Mouse (Mus musculus) 3T3-L1 (cell line): ENCODE data around the gene Plekhg4.

Experiments used
- DNase-seq: peaks from one replicate; pipeline ENCODE4 v3.0.0-alpha.2; 2015; ENCODE audit warnings: low read depth, low spot score

Plekhg4 gene

DNA sequence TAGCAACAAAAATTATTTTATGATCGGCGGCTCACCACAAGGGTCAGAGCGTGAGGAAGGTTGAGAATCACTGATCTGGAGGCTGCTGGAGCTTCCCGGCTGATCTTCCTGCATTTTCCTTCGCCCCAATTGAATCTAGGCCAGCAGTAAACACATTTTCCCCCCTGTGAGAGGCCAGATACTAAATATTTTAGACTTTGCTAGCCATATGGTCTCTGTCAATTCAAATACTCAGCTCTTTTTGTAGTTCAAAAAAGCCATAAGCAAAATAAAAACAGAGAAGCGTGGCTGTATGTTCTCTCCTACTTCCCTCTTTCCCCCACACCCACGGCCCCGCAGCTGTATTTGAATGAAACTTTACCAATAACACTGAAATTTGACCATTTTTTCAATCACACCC, 30.4 kb downstream of the Plekhg4 start:
- DNase-seq = no peak

GRCm38 (mm10) chr8:105404496-105404895, 31.4 kb downstream of the Plekhg4 start:
- no peak for DNase-seq

GRCm38 (mm10) chr8:105406416-105406815, 33.3 kb downstream of the Plekhg4 start:
- DNase-seq = no peak

DNA sequence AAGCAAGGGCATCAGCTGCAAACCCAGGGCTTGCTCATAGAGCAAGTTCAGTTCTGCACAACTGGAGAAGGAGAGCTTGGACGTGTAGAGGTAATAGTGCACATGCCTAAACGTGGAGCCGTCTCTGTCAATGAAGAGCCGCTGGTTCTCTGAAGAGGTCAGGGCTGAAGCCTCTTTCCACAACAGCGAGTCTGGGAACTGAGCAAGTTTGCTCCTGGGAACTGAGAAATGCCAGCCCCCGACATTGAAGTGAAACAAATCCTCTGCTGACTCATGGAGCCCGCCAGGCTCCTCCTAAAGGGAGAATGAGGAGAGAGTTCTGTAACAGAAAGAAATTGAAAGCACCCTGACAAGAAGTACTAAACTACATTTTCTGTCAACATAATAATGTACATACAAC, 35.3 kb downstream of the Plekhg4 start:
- DNase-seq = peak; percentile 35

- no peak for DNase-seq
Measured at GRCm38 (mm10) chr8:105409947-105410346, 36.9 kb downstream of the Plekhg4 start.

DNA sequence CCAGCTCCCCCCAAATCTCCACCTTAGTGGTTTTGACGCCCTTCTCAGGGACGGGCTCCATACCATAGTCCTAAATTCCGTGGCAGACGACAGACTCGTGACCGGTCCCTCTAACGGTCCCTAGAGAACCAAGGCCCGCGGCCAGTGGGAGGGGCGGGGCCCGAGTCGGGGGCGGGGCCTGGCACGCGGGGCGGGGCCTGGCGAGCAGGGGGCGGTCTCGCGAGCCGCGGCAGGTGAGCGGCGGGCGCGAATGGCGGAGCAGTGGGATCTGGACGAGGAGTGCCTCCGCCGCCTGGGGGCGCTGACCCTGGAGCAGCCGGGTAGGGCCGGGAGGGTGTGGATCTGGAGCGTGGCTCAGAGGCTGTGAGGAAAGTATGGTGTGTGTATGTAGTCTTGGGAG, 40.3 kb downstream of the Plekhg4 start, which contains the start of the genes Kctd19 and Lrrc36:
Gene Kctd19, minus strand, starts transcription at position 112 of the 400 bp plus-strand sequence.
Gene Lrrc36, plus strand, starts transcription at position 181 of the 400 bp plus-strand sequence.
- no peak for DNase-seq

GRCm38 (mm10) chr8:105418992-105419391, 45.9 kb downstream of the Plekhg4 start:
- DNase-seq = peak; percentile 44

DNA sequence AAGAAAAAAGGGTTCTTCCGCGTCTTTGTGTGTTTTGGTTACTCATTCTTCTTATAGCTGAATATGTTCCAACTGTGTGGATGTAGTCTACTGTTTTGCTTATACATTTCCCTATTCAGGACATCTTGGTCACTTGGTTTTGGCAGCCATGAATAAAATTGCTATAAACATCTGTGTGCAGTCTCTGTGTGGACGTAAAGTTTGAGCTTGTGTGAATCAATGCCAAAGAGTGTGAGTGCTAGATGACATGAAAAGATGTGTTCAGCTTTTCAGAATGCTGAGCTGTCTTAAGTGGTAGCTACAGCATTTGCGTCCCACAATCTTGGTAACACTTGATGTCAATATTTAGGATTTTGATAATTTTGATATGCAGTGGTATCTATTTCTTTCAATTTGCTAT, 46.7 kb downstream of the Plekhg4 start:
- DNase-seq = no peak

DNA sequence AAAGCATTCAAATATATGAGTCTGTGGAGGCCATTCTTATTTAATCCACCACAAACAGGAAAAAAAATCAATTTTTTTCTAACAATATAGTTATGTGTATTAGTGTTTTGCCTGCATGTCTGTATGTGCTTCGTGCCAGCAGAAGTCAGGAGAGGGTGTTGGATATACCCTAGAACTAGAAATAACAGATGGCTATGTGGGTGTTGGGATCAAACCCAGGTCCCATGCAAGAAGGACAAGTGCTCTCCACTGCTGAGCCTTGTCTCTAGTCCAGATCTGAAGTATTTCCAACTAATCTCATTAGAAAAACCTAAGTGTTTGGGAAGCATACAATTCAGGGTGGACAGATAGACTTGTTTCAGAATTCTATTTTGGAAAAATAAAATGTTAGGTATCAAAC, 48.9 kb downstream of the Plekhg4 start:
- DNase-seq = no peak

DNA sequence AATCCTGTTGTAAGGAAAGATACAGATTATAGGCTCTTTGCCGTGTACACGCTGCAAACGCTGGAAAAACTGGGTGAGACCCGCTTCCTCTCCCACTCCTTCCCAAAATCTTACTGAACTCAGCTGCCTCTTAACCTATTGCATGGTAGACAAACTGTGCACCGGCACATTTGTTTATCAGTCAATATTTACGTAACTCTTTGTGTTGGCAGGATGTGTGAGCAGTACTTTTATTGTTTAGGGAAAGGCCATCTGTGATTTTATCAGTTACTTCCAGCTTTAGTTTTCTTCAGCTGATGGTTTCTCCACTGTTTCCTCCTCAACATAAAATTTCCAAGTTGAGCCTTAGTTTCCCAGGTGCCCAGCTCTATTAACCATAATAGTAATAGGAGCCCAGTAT, 53.8 kb downstream of the Plekhg4 start:
- no peak for DNase-seq

DNA sequence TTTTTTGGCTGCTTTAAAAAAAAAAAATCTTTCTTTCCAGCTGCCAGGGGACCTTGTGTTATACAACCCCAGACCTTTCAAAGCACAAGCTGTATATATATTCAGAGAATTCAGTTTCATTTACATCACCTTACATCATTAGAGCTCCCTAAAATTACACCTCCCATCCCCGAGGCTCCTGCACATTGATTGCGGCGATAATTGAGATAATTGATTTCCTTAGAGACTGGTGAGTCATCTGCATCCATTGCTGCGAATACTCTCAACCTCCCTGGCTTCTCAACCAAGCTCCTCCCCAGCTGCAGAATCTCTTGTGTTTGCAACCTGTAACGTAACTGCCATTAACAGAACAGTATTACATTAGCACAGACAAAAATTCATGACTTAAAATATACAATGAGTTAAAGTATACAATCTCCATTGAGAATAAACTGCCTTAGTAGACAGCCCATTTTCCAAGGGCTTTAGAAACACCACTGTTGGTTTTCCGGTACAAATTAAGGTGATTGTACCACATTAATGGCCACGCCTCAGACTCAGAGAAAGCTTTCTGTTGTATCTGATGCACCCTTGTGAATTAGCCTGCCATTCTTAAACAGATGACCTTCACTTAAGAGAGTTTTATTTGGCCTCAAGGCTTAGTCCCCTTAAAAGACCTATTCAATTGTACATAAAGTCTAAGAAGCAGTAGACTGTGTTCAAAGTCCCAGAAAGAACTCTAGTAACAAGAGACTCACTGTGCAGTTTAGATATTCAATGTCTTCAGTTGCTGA, 58.9 kb downstream of the Plekhg4 start:
- no peak for DNase-seq
